Mouse (Mus musculus): ENCODE results near the gene Hsd17b12. TPM values are rescaled to one million over a fixed set of nuclear protein-coding genes. Genes with fewer than 3 reads are reported as not detected.

Hsd17b12 gene
- total and polyA plus RNA-seq, 2 experiments from 2014 or later: 62.0 to 141 TPM

GRCm38 (mm10) chr2:94157051-94157450, 713 bp downstream of the Hsd17b12 start:
- no peaks in the 10 kb centered on the region for H3K36me3 ChIP-seq (ENCODE audit: insufficient read depth, low read length)
- DNase-seq (ENCODE audit: low spot score): no peak

GRCm38 (mm10) chr2:94145146-94145542, 12.6 kb downstream of the Hsd17b12 start:
- Histone ChIP-seq H3K9me3 (ENCODE audit: low read length) (no peaks in the 10 kb centered on the region), H3K27ac (ENCODE audit: low read depth, low read length) (no peak overlapping the region), H3K9ac (replicated peaks; ENCODE audit: low read length, poor library complexity, severe bottlenecking) (no peak overlapping the region), H3K4me2 (ENCODE audit: low read depth, low read length, poor library complexity, severe bottlenecking) (no peak overlapping the region), H3K4me3 (ENCODE audit: low read depth, low read length) (no peak overlapping the region), H3K4me1 (ENCODE audit: insufficient read depth, low read length) (no peaks in the 10 kb centered on the region), H3K36me3 (ENCODE audit: insufficient read depth, low read length) (no peaks in the 10 kb centered on the region), H3K27me3 (ENCODE audit: insufficient read depth, low read length) (no peaks in the 10 kb centered on the region)
- ATAC-seq (ENCODE audit: low FRiP score) (no peak), DNase-seq (ENCODE audit: low spot score) (no peak)
- 55% methylated on average over 2 of the region's 2 CpGs for WGBS
- TF ChIP-seq CTCF (IDR thresholded peaks at IDR 0.05): no peak

More at GRCm38 (mm10) chr2:94157051-94157450, 713 bp downstream of the Hsd17b12 start:
- ATAC-seq (ENCODE audit: low FRiP score): no peak
- WGBS: 1% methylated on average over 10 of the region's 10 CpGs
- TF ChIP-seq CTCF (IDR thresholded peaks at IDR 0.05): no peak
- Histone ChIP-seq H3K4me3 (ENCODE audit: low read depth, low read length) (peak overlapping the region; percentile 93), H3K9ac (replicated peaks; ENCODE audit: low read length, poor library complexity, severe bottlenecking) (peak overlapping the region; percentile 83), H3K4me2 (ENCODE audit: low read depth, low read length, poor library complexity, severe bottlenecking) (peak overlapping the region; percentile 61), H3K9me3 (ENCODE audit: low read length) (no peaks in the 10 kb centered on the region), H3K4me1 (ENCODE audit: insufficient read depth, low read length) (no peaks in the 10 kb centered on the region; the same call in 1 of the 2 replicates), H3K27ac (ENCODE audit: low read depth, low read length) (no peak overlapping the region), H3K27me3 (ENCODE audit: insufficient read depth, low read length) (no peaks in the 10 kb centered on the region)

GRCm38 (mm10) chr2:94144520-94145145, 13.1 kb downstream of the Hsd17b12 start:
- Histone ChIP-seq H3K36me3 (ENCODE audit: insufficient read depth, low read length) (no peaks in the 10 kb centered on the region), H3K27ac (ENCODE audit: low read depth, low read length) (no peak overlapping the region), H3K9me3 (ENCODE audit: low read length) (no peaks in the 10 kb centered on the region), H3K4me1 (ENCODE audit: insufficient read depth, low read length) (no peaks in the 10 kb centered on the region), H3K4me3 (ENCODE audit: low read depth, low read length) (no peak overlapping the region), H3K9ac (replicated peaks; ENCODE audit: low read length, poor library complexity, severe bottlenecking) (no peak overlapping the region), H3K4me2 (ENCODE audit: low read depth, low read length, poor library complexity, severe bottlenecking) (no peak overlapping the region), H3K27me3 (ENCODE audit: insufficient read depth, low read length) (no peaks in the 10 kb centered on the region)
- DNase-seq (ENCODE audit: low spot score): no peak
- 90% methylated on average over 7 of the region's 7 CpGs for WGBS
- ATAC-seq (ENCODE audit: low FRiP score): no peak
- no peak for TF ChIP-seq CTCF (IDR thresholded peaks at IDR 0.05)

- no peaks in the 10 kb centered on the region for H3K9me3 ChIP-seq (ENCODE audit: low read length)
- no peaks in the 10 kb centered on the region for H3K4me1 ChIP-seq (ENCODE audit: insufficient read depth, low read length)
- no peak for DNase-seq (ENCODE audit: low spot score)
- H3K27ac ChIP-seq (ENCODE audit: low read depth, low read length): no peak overlapping the region
- H3K9ac ChIP-seq (replicated peaks; ENCODE audit: low read length, poor library complexity, severe bottlenecking): no peak overlapping the region
- no peaks in the 10 kb centered on the region for H3K36me3 ChIP-seq (ENCODE audit: insufficient read depth, low read length)
- no peak overlapping the region for H3K4me2 ChIP-seq (ENCODE audit: low read depth, low read length, poor library complexity, severe bottlenecking)
- no peak for TF ChIP-seq CTCF (IDR thresholded peaks at IDR 0.05)
- 76% methylated on average over 3 of the region's 3 CpGs for WGBS
- no peak overlapping the region for H3K4me3 ChIP-seq (ENCODE audit: low read depth, low read length)
- no peaks in the 10 kb centered on the region for H3K27me3 ChIP-seq (ENCODE audit: insufficient read depth, low read length)
- ATAC-seq (ENCODE audit: low FRiP score): no peak
Measured at GRCm38 (mm10) chr2:94141293-94141692, 16.5 kb downstream of the Hsd17b12 start.

GRCm38 (mm10) chr2:94138469-94139390, 19.0 kb downstream of the Hsd17b12 start:
- ATAC-seq (ENCODE audit: low FRiP score): no peak

GRCm38 (mm10) chr2:94136837-94137236, 20.9 kb downstream of the Hsd17b12 start:
- 93% methylated on average over 3 of the region's 3 CpGs for WGBS
- H3K36me3 ChIP-seq (ENCODE audit: insufficient read depth, low read length): no peaks in the 10 kb centered on the region
- no peak for DNase-seq (ENCODE audit: low spot score)
- H3K9me3 ChIP-seq (ENCODE audit: low read length): no peaks in the 10 kb centered on the region
- no peak for ATAC-seq (ENCODE audit: low FRiP score)
- no peak for TF ChIP-seq CTCF (IDR thresholded peaks at IDR 0.05)
- no peak overlapping the region for H3K4me3 ChIP-seq (ENCODE audit: low read depth, low read length)
- no peak overlapping the region for H3K27ac ChIP-seq (ENCODE audit: low read depth, low read length)
- H3K9ac ChIP-seq (replicated peaks; ENCODE audit: low read length, poor library complexity, severe bottlenecking): no peak overlapping the region
- no peak overlapping the region for H3K4me2 ChIP-seq (ENCODE audit: low read depth, low read length, poor library complexity, severe bottlenecking)
- no peaks in the 10 kb centered on the region for H3K27me3 ChIP-seq (ENCODE audit: insufficient read depth, low read length)
- no peaks in the 10 kb centered on the region for H3K4me1 ChIP-seq (ENCODE audit: insufficient read depth, low read length)

More at GRCm38 (mm10) chr2:94138469-94139390, 19.0 kb downstream of the Hsd17b12 start:
- peak; percentile 61 for DNase-seq (ENCODE audit: low spot score)
- 78% methylated on average over 3 of the region's 3 CpGs for WGBS
- Histone ChIP-seq H3K36me3 (ENCODE audit: insufficient read depth, low read length) (no peaks in the 10 kb centered on the region), H3K27ac (ENCODE audit: low read depth, low read length) (no peak overlapping the region), H3K4me2 (ENCODE audit: low read depth, low read length, poor library complexity, severe bottlenecking) (no peak overlapping the region), H3K9ac (replicated peaks; ENCODE audit: low read length, poor library complexity, severe bottlenecking) (no peak overlapping the region), H3K4me3 (ENCODE audit: low read depth, low read length) (no peak overlapping the region), H3K27me3 (ENCODE audit: insufficient read depth, low read length) (no peaks in the 10 kb centered on the region), H3K9me3 (ENCODE audit: low read length) (no peaks in the 10 kb centered on the region), H3K4me1 (ENCODE audit: insufficient read depth, low read length) (no peaks in the 10 kb centered on the region)
- peak; percentile 73 for TF ChIP-seq CTCF (IDR thresholded peaks at IDR 0.05)
